Mouse (Mus musculus) testis, adult 2 months (tissue): ENCODE results near the gene Pex11a.

Source experiments
- CTCF ChIP-seq: fragments of 200-500 bp; IDR thresholded peaks from 2 replicates; pipeline ENCODE4 v1.5.1; 2012; ENCODE audit warnings: low read depth, mild to moderate bottlenecking, inconsistent platforms, low read length, moderate library complexity; ENCODE audit not compliant: control insufficient read depth, insufficient read depth, insufficient replicate concordance
- POLR2A ChIP-seq: fragments of 200-500 bp; IDR thresholded peaks from 2 replicates; pipeline ENCODE4 v1.6.1; 2012; ENCODE audit warnings: low read depth, mild to moderate bottlenecking, inconsistent platforms, low read length, moderate library complexity; ENCODE audit not compliant: control insufficient read depth

DNA sequence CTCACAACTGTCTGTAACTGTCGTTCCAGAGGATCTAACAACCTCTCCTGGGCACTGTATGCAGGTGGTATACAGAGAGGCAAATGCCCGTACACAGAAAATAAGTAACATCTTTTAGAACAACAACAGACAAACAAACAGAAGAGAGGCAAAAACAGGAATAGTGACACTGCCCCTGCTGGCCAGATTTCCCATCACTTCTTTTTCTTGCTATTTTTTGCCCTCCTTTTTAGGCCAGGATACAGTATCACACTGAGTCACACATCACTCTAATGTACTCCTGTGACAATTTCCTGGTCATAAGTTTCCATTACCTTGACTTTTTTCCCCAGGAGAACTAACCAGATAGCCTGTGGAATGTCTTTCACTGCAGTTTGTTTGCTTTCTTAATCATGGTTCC lies 13.4 kb upstream of the Pex11a start:
- TF ChIP-seq CTCF (no peak), POLR2A (no peak)
